Mouse (Mus musculus): ENCODE results near the gene Ofcc1. TPM values are rescaled to one million over a fixed set of nuclear protein-coding genes. Genes with fewer than 3 reads are reported as not detected.

Ofcc1 gene
- total RNA-seq, 2 experiments from 2014 or later: 0.31 TPM; not detected in 1

DNA sequence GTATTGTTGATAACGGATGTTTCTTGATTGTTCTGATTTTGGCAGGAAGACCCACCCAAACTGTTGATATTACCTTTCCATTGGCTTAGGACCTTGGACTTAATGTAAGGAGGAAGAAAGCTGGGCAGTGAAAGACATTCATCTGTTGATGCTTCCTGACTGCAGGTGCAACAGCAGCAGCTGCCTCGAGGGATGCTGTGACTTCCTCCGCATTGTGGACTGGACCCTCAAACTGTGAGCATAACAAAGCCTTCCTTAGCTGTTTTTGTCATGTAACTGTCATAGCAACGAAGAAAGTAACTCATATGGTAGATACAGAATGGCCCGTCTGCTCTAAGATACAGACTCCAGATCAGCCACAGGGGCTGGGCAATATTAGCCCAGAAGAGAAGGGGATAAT is 102.5 kb downstream of the Ofcc1 start:
- DNase-seq (ENCODE audit: low spot score in 2 of 2): no peak

DNA sequence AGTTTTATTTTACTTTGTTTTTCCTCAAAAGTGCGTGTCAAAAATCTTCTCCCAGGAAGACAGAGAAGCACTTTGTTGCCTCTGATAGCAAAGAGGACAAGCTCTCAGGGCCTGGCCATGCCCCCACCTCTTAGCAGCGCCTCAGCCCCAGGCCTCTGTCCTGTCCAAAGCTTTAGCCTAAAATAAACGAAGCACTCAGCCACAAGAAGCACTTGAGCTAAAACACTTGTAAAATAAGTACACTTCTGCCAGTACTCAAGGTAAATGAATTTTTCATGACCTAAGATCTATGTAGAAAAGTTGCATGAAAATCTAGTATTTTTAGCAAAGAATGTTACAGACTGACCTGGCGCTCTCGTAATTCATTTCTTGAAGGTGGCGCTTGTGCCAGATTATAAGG is 117.4 kb downstream of the Ofcc1 start:
- no peak for DNase-seq (ENCODE audit: low spot score in 2 of 2)

DNA sequence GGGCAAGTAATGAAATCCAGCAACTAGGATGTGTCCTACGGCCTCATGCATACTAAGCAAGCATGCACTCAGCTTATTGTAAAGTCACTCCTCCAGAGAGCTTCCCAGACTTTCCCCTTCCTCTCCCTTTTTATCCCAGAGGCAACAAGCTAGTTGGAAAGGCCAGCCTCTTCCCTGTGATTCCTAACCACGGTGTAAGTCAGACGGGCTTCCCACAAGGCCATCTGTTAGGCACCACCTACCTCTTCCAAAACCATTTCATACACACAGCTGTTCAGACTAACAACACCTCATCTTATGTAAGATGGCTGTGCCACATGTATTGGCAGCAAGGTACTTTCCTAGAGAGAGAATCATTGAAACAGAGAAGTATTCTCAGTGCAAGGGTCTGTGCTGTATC is 124.9 kb downstream of the Ofcc1 start:
- no peak for DNase-seq (ENCODE audit: low spot score in 2 of 2)

DNA sequence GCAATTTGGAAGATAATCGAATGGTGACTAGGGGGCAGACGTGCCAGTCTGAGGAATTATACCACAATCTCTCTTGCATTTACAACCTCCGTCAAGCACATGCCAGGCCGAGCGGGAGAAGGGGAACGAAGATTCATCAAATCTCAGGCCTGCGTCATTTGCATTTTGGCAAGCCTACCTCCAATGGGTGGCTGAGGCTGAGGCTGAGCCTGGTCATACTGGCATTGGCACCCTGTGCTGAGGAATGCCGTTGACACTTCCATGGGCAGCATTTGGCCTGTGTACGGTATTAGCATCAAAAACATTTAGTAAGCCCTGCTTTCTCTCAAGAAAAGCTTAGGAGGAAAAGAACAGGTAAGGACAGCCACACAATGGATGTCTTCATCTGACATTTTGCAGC is 152.9 kb downstream of the Ofcc1 start:
- no peak for DNase-seq (ENCODE audit: low spot score in 2 of 2)

DNA sequence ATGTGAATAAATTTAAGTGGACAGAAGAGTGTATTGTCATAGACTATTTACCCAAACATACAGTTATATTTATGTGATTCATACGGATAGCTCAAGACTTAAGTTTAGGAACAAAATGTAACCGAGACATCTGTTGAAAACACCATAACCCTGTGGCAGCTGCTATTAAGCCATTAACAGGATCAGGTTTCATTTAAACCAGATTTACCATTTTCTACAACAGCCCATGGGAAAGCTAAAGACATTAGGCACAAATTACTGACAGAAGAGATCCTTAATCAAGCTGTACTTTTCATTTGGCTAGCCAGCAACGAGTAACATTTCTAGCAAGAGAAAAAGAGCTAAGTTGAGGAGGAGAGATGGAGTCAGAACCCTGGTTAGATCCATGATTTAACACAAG is 179.5 kb downstream of the Ofcc1 start:
- DNase-seq (ENCODE audit: low spot score in 2 of 2): no peak

DNA sequence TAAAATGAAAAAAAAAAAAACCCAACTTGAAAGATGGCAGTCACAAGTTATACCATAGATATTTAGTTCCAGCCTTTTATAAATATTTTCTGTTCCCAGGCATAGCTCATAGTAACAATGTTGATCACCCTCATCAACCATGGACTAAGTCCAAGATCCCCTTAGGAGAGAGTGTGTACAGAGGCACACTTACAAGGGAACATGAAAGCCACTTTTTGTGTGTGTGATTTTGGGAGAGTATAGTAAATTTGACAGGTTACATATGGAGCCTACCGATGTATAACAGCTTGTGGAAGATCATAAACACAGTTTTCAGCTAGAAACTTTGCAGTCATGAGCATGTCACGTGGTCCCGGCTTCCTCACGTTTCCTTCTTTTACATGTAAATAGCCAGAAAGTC is 189.5 kb downstream of the Ofcc1 start:
- no peak for DNase-seq (ENCODE audit: low spot score in 2 of 2)

DNA sequence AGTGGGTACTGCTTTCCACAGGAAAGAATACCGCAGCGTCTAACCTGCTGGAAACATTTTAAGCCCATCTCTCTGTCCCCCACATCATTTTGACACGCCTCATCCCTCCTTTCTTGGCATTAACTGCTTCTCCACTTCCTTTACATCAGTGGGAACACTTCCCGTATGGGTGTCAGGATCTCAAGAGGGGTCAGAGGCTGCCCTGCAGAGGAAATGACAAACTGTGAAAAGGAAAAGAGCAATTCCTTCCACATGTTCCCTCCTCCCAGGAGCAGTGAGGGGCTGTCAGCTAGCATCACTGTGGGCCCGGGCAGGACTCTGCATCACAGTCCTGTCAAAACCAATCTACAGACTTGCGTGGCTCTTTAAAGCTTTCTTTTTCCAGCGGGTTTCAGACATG is 193.4 kb downstream of the Ofcc1 start:
- DNase-seq (ENCODE audit: low spot score in 2 of 2): no peak

DNA sequence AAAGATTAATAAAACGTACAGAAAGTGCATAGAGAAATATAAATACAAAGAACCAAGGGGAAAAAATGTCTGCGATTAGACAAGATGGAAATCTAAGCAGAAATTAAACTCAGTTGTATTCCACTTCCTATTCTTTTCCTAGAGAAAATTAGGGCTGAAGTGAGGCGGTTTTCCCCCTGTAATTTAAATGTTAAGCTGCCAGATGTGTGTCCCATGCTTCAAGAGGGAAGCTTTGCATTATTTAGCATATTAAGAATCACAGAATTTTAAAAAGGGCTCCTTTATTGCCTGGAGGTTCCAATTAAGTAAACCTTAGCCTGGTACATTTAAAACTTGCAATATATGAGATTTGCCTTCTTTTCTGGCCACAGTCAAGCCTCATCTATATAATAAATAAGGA is 205.8 kb downstream of the Ofcc1 start:
- DNase-seq (ENCODE audit: low spot score in 2 of 2): no peak

DNA sequence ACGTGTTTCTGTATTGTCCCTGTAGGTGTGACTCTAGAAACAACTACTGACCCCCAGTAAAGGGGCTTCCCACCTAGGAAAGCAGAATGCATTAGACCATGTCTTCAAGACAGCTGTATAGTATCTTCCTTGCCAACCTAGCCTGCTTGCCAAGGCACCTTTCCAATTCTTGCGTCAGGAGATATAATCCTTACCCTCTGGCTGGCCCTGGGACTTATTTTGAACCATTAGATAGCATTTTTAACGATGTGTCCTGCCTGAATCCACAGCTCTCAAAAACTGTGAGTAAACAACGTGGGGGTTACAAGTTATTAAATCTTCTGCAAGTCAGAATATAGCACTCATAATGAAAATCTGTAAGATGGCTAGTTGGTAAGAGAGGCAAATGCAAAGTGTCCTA is 221.3 kb downstream of the Ofcc1 start:
- no peak for DNase-seq (ENCODE audit: low spot score in 2 of 2)

DNA sequence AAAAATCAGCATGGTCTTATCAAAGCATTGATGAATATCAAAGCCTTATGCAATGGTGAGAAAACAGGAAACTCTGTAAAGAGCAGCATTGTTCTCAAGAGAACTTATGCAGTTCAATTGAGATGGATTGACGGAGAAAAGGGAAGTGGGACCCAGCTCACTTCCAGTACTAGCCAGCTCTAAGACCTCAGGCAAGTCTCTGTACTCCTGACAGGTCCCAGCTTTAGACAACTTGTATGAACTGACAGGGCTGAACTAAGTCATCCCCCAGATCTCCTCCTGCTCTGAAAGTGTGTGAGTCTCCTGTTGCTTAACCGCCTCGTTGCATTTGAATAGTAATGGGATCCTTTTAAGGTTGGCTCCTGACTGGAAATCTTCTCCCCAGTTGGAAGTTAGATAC is 225.2 kb downstream of the Ofcc1 start:
- no peak for DNase-seq (ENCODE audit: low spot score in 2 of 2)

DNA sequence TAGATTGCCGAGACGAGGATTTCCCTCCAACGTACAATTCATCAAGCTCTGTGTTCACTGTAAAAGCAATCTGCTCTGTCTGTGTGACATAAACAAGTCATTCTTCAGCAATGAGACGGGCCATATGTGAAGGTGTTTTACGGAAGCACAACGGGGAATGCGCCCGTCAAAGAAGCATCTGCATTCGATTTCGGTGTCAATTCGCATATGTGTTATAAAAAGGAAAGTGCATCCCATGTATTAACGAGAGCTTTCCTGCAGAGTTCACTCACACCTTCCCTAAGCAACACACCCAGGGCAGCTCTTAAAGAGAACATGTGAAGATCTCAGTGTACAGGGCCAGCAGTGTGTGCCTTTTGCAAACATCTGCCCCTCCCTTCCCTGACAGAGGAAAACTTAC is 225.6 kb downstream of the Ofcc1 start:
- no peak for DNase-seq (ENCODE audit: low spot score in 2 of 2)

DNA sequence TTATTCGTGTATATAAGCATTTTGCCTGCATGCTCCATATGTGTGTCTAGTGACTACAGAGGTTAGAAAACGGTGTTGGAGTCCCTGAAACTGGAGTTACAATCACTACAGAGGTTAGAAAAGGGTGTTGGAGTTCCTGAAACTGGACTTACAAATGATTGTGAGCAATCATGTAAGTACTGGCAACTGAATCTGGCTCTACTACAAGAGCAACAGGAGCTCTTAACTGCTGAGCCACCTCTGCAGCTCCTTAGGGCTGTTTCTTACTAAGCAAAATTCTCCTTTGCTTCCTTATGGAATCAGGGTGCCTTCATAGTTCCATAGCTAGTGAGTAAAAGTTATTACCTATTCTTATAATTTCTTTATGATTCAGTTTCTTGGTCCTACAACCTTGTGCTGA is 237.4 kb downstream of the Ofcc1 start:
- no peak for DNase-seq (ENCODE audit: low spot score in 2 of 2)

DNA sequence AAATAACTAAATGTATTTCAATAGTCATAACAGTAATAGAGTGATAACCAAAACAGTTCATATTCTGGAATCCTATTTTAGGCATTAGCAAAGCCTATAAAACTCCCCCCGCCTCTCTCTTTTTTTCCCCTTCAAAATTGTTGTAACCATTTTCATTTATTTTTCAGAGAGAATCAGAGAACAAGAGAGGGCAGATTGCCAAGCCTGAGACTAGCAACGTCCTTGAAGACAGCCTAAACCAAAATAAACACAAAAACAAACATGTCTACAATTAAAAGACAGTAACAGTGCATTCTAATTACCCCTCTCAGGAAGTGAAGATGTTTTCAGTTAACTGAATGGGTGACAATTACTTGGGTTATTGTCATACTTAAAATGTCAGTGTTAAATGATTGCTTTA is 248.9 kb downstream of the Ofcc1 start:
- no peak for DNase-seq (ENCODE audit: low spot score in 2 of 2)

DNA sequence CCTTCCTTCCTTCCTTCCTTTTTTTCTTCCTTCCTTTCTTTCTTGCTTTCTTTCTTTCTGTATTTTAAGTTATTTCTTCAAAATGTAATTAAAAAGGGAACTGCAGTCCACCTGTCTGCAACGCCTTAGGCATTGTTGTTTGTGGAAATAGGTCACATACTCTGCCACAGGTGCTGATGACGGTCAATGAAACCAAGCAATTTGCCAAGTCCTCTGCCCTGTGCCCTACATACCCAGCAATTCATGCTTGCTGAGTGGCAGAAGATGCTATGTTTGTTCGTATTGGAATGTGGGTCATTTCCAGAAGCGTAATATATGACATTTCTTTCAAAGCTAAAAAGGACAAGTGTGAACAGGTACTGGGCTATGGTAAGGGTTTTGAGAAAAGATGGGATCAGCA is 285.0 kb downstream of the Ofcc1 start:
- DNase-seq (ENCODE audit: low spot score in 2 of 2): no peak

DNA sequence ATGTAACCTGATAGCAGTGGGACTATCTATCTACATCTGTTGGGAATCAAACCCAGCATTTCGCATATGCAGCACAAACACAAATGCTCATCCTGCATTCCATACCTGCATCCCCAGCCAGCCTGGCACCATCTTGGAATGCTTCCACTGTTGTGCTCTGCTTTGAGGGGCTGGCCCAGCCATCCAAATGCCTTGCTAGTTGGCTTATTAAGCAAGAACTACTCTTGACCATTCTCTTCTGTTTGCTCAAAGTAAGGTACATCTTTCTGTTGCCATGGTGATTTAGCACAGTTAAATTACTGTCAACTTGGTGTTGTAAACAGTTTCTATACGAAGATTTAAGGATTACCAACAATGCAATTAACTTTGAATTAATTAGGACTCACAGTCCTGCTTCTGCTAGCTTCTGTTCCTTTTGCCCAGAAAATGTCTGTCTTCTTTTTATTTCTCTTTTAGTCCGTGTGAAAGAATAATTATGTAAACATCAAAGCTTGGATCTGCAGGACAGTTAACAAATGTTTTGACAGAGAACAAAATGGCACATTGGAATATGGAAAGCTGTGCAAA is 286.3 kb downstream of the Ofcc1 start:
- DNase-seq (ENCODE audit: low spot score in 2 of 2): no peak

DNA sequence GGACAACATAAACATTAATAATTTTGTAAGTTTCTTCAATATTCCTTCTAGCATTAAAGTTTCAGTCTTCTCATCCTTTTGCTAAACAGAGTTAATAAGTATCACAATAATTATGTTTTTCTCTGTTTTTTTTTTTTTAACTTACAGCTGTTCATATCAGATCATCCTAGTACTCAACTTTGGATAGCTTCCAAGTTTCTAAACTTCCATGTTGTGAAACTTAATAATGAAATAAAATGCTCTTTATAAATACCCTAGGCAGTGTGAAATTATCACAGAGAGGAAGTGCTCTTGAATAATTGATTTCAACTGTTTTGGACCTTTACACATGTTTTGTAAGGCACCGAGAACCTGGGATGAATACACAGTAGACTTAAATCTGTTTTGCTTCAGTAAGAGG is 291.2 kb downstream of the Ofcc1 start:
- no peak for DNase-seq (ENCODE audit: low spot score in 2 of 2)

DNA sequence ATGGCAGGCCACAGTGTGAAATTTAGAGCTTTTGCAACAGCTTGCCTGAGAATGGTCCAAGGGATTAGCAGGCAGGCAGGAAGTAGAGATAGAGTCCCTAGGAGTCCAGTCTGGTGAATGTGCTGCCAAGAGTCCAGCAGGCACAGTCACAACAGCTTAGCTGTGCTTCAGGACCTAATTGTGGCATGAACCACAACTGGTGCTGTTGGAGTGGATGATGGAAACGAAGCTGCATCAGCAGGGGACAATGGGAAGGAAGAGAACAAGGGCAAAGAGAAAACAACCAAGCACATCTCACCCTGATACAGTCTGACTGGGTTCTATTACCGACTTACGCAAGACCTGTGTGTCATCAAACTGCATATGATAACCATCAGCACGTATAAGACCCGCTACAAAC is 300.0 kb downstream of the Ofcc1 start:
- DNase-seq (ENCODE audit: low spot score in 2 of 2): no peak

DNA sequence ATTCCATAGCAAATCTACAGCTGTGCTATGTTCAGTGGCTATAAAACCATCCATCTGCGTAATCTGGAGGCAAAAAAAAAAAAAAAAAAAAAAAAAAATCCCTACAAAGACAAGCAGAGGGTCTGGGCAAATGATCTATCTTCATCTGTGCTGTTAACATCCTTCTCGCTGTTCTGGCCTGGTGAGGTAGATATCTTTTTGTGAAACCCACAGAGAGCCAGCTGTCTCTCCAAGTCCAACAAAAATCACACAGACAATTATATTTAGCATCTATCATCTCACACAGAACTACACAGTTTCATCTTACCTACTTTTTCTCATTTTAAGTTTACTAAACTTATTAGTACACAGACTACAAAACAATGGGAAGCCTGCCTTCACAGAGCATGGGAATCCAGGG is 323.4 kb downstream of the Ofcc1 start:
- DNase-seq (ENCODE audit: low spot score in 2 of 2): no peak

DNA sequence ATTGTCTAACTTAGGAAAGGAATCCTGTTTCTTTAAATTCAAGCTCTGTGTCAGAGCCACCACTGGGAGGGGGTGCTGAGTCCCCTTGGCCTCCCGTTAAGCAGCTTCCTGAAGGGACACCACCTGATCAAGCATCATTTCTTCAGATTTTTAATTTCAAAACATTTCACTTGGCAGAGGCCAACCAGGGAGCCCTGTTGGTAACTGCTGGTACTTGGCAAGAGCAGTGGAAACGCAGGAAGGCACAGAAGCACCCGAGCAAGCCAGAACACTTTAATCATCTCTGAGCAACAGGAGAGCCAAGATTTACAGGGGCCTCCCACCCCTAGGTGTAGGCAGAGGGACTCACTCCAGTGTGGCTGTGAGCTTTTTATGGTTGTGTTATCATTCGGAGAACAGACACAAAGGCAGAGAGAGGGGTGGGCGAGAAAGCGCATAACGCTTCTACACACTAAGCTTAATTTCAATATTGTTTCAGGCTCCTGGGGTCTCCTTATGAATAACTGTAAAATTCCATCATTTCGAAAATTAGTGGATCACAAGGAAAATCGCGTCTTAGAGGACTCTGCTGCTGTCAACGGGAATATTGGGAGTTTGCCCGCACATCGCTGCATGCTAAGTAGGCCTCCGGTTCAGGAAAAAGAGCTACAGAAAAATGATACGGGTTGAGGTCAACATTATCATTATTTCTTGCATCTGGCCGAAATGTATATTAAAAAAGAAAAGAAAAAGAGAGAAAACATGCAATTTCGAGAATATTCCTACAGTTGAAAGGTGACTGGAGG is 324.1 kb downstream of the Ofcc1 start:
- no peak for DNase-seq (ENCODE audit: low spot score in 2 of 2)

DNA sequence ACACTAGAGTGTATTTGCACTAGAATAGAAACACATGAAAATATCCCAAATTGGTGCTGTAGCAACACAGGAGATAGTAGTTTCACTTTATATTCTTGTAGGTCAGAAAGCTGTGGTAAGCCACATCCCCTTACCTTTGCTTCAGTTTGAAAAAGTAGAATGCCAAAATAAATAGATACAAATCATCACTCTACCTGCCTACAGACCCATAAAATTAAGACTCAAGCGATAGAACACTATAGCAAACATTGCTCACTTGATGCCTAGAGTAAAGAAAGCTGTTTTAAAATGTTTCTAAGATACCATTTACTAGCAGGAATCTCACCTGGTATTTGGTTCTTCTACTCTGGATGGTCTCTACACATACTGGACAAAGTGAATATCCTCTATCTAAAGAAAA is 331.8 kb downstream of the Ofcc1 start:
- DNase-seq (ENCODE audit: low spot score in 2 of 2): no peak

DNA sequence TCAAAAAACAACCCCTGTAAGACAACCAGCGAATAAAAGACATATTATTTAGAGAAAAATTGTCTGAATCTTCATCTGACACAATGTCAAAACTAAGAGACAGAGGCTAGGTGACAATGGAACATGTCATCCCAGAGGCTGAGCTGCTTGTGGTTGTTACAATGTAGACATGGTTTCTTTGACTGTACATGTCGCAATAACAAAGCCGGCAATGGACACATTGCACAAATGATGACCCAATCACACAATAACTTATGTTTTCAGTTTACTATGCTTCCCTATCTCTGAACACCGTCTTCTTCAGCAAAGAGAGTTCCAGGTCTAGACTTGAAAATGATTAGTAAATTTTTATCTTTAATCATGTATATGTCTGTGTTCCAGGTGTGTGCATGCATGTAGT is 332.4 kb downstream of the Ofcc1 start:
- no peak for DNase-seq (ENCODE audit: low spot score in 2 of 2)

DNA sequence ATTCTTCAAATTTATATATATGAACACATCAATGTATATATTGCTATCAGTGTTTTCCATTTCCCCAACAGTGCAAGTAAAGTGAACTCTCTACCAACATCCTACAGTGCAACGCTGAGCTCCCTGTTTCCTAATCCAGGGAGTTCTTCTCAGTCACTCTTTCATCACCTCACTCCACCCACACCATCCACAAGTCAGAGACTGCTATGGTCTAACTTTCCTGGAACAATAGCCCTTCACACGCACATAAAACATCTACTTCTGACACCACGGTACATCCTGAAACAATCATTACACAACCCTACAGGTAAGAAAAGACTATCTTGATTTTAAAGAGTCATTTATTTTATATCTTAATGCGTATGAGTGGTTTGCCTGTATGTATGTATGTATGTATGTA is 335.4 kb downstream of the Ofcc1 start:
- DNase-seq (ENCODE audit: low spot score in 2 of 2): no peak

DNA sequence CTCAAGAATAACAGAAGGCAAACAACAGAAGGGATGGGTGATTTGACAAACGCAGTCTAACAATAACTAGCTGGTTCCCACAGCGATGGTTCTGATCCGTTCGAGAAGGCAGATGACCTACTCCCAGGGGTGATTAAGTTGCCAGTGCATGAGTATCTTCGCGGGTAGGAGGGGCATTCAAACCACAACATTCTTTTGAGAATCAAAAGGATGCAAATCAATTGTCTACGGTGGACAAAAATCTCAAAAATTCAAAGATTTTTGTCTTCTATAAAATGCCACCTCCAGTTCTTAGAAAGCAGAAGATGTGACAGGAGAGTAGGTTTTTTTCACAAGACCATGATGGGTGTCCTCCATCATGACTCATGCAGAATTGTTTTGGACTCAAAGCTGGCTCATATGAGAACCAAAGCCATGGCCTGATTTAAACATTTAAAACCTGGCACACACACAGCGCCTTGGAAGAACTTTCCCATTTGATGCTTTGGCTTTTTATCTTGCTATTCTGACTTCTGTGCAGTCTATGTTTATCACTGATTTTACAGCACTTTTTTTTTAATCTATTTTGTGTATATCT is 338.0 kb downstream of the Ofcc1 start:
- no peak for DNase-seq (ENCODE audit: low spot score in 2 of 2)
